Mouse (Mus musculus) embryo, embryonic 10.5 days (tissue): ENCODE measurements around the gene Slc6a6.

Experiments
- DNase-seq: peaks from one replicate; pipeline ENCODE4 v3.0.0-alpha.2; 2015; ENCODE audit warnings: low spot score

Gene Slc6a6

DNA sequence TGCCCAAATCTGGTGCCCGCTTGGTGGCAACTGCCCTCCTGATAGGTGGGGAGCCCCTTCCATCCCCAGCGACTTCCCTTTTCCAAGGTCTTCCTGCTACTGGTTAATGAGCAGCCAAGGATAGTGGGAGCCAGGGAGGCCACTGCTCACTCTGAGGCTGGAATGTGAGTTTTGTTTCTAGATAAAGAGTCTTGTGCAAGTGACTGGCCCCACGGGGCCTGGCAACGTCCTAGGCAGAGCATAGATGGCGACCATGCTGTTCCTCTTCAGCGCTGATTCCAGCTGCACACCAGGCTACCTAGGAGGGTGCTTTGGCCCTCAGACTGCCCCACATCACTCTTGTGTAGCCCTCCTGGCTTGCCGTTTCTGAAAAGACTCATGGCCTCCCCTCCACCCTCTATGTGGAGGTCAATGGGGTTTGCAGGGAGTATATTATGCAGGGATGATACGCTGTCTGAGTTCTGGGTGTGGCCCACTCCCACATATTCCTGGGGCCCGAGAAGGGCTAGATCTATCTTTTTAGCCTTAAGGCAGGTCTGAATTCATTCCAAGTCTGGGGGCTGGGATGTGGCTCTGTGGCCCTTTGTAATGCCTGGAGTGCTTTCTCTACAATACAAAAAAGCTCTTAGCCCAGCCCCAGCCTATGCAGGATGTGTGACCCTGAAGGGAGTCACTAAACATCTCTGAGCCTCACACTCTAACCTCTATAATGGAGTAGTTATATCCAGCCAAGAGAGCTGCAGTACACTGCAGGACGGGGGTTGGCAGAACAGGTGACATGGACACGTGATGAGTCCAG is 17.2 kb downstream of the Slc6a6 start:
- DNase-seq, result no peak

DNA sequence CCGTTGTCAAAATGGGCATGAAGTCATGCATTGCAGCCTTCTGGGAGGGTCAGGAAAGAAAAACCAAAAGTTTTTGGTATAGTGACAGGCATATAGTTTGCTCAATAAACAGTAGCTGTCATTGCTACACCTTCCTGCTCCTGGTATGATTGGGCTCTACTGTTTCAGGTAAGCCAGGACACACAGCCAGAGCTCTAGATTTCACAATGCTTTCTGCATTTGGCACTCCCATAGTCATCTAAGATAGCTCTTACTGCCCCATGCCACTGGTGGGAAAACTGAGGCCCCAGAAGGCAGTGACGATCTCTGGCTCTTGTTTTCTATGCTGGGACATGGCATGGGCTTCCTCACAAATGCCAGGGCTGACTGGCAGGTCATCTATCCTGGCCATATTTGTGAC is 19.6 kb downstream of the Slc6a6 start:
- no peak for DNase-seq

DNA sequence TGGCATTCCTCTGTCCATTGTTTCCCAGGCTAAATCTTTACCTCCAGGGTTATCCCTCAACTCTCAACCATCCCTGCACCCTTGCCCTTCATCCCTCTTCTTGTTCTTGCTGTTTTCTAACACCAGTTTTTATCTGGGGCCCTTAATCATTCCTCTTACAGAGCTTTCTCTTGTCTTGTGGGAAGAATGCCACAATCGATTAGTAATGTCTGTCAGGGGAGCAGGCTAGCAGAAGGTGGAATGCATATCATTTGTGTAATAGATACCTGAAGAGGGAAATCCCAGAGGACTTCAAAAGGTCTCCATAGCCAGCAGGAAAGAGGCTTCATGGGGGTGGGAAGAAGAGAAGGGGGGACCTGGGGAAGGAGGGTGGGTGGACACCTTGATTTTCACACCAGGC is 20.6 kb downstream of the Slc6a6 start:
- no peak for DNase-seq

DNA sequence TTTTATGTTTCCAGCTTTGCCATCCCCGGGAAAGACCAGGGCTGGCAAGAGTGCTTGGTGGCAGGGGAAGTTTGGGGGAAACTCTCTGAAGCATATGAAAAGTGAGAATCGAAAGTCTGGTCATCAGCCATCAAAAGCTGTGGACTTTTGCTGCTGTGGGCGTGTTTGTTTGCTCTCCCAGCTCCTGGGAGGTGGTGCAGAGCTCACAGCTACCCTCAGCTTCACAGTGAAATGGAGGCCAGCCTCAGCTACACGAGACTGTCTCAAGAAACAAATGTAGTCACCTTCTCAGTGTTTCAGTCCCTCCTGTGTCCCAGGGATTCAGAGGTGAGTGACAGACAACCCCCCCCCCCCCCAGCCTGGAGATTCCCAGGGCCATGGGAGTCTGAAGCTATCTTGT is 21.8 kb downstream of the Slc6a6 start:
- no peak for DNase-seq

DNA sequence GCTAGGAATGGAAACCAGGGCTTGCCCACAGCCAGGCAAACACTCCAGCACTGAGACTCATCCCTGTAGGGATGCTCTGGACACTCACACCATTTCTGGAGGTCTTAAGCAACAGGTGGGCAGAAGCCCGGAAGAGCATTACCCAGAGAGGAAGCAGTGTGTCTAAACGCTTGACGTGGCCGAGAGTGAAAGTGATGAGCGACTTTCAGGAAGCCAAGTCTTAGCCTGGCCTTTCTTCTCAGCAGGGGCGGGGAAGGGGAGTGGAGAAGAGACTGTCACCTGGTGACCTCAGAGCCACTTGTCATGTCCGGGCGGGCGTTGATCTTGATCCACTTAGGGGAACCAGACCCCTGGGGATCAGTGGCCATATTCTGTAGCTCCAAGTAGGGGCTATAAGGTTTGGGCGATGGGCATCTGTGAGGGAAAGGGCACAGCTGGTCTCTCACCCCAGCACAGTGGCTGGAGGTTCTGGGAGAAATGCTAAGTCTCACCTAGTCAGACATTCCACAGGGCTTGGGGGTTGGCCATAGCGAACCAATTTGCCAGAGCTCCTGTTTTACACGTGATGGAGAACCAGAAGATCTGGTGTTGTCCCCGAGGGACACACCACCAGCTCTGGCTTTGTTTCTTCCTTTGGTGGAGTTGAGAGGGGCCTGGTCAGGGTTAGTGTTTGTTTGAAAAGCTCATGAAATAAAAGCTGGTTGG is 22.4 kb downstream of the Slc6a6 start:
- DNase-seq, result no peak

DNA sequence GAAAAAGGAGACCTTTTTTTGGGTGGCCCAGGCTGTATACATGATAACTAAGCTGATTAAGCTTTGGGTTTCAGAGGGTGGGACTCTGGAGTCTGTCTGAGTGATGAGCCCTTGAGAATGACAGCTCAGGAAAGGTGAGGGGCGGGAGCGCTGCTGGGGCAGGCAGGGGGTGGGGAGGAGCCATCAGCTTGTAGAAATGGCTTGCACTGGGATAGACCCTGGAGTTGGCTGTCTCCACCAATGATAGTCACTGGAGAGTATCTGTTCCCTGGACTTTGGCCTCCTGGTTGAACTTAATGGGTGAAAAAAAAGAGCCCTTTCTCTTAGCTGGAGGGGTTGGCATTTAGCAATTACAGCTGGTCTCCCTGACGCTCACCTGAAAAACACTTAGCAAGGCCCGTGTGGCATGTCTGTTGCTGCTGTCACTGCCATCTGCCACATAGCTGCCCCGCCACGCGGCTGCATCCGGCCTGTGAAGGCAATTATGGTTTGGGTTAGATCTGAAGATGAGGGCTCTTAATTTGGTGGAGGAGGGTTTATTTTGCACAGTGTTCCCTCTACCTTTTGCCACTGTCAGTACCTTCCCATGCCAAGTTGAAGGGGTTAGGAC is 23.5 kb downstream of the Slc6a6 start:
- no peak for DNase-seq

DNA sequence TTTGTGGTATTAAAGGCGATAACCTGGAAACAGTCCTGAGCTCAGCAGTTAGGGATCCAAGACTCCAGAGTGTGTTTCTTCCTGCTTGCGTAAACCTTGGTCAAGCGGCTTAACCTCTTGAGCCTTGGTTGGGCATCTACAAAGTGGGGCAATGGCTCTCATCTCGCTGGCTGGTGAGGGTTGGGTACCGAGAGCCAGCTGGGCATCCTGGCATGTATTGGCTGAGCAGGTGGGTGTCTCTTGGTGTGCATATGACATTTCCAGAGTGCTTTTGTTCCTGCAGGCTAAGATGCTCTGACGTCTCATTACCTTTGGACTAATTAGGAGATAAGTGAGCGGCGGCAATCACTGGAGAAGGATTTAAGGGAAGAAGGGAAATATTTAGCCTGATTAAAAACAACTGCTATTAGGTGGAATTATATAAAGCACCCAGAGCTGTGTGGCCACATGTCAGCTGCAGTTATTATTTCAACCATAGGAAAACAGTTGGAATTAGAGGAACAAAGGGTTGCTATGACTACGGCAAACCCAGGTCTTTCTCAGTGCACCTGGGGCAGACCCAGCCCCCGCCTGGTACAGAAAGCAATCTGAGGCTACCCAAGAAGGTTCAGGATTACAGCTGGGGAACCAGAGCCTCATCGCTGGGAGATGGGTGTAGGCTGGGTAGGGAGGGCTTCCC is 24.2 kb downstream of the Slc6a6 start:
- DNase-seq, result no peak

DNA sequence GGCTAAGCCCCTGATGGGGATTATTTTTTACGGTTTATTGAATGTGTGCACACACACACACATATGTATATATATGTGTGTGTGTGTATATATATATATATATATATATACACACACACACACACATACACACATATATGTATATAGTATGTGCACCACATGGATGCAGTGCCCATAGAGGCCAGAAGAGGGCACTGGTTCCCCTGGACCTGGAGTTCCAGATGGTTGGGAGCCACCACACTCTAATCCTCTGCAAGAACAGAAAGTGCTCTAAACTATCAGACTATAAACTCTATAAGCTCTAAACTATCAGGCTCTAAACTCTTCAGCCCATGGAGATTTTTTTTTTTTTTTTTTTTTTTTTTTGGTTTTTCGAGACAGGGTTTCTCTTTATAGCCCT is 25.1 kb downstream of the Slc6a6 start:
- no peak for DNase-seq

DNA sequence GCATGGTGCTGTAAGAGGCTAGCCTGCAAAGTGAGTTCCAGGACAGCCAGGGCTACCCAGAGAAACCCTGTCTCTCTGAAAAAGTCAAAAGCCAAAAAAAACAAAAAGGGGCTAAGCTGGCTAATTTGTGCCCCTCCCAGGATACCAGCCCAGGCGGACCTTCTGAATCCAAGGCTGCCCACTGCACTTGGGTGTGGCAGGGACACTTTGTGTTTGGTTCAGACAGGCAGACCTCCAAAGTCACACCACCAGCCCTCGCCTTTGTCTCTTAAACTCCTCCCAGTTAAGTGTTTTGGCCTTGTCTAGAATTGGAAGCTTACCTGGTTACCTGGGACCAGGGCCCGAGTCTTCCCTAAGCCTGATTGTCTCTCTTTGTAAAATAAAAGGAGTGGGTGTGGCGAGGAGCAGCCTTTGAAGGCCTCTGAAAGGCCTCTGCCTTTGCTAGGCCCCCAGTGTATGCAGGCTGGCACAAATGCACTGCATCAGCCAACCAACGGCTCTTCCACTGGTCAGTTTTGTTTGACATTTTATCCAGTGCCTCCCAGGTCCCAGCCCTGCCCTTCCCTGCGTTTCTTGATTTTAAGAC is 26.6 kb downstream of the Slc6a6 start:
- DNase-seq, result no peak

DNA sequence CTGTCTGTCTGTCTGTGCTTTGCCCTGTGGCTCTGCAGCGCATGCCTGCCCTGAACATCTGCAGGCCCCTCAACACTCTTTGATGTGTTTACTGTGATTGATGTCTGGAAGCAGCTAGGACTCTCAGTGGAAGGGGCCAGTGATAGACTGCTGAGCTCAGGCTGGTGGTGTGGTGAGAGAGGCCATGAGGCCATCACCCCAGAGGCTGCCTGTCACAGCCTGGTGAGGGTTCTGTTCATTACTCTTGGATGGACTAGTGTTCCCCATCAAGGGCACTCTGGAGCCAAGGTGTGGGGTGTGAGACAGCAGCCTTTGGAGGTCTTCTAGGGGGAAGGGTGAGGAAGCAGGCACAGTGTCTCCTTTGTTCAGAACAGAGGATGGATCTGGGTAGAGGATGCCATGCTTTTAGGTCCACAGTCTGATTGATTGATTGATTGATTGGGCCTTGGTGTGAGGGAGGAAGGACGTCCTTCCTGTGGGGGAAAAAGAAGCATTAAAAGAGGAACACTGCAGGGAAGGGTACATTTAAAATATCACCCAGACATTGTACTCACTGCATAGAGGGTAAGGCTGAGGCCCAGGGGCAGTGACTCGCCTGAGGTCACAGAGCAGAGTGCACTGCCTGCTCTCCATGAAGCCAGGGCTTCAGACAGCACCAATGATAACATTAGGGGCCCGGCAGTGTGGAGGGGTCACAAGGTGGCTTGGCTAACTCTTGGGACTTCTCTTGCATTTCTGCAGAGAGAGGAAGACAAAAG is 28.4 kb downstream of the Slc6a6 start:
- peak; percentile 51 for DNase-seq

DNA sequence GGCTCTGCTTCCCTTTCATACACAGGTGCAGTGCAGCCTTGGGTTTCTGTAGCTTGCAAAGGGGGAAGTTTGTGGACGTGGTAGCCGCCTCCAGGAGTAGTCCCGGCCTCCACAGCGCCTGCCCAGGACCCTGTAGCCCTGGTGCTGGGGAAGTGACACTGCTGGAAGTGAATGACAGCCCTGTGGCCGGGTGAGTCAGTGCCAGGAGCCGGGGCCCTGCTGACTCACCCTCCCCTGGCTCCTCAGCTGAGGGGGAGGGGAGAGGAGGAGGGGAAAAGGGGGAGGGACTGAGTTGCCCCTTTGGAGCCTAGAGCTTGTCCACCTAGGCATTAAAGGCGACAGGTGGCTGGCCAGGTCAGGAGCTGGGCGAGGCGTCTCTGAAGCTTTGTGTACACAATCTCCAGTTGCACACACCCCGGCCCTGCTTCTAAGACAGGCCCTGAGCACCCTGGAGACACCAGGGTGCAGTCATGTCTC is 29.0 kb downstream of the Slc6a6 start:
- DNase-seq, result peak; percentile 74

DNA sequence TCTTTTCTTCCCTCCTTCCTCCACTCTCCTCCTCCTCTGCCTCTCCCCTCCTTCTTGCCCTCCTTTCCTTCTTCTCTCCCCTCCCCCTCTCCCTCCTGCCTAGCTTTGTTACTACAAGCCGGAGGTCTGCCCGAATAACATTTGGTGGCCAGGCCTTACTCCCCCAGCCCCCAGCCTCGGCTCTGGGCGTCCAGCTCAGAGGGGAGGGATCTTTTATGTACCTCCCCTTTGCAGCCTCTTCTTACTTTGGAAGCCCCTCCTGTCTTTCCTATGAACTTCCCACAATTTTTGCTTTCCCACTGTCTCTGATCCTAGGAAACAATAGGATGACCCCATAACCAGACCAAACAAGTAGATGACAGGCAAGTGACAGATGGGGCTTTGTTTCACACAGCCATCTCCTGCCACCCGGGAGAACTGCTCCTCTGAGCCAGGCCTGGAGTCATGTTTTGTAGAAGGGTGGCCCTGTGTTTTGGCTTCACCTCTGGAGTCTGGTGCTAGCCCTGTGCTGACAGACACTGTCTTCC is 29.6 kb downstream of the Slc6a6 start:
- peak; percentile 80 for DNase-seq

DNA sequence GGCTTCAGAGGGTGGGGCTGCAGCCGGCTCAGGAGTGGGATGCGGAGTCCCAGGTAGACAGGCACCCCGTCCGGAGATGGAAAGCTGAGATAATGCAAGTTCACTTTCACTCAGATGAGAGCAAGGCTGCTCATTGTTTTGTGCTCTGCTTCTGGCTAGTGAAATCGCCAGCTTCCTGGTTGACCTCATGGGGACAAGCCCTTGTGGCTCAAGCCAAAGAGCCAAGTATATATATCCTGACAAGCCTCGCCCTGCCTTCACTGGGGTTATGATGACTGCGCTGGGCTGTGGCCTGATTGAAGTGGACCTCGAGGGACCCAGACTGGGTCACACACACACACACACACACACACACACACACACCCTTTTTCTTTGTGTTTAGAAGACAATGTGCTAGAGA is 31.2 kb downstream of the Slc6a6 start:
- no peak for DNase-seq

DNA sequence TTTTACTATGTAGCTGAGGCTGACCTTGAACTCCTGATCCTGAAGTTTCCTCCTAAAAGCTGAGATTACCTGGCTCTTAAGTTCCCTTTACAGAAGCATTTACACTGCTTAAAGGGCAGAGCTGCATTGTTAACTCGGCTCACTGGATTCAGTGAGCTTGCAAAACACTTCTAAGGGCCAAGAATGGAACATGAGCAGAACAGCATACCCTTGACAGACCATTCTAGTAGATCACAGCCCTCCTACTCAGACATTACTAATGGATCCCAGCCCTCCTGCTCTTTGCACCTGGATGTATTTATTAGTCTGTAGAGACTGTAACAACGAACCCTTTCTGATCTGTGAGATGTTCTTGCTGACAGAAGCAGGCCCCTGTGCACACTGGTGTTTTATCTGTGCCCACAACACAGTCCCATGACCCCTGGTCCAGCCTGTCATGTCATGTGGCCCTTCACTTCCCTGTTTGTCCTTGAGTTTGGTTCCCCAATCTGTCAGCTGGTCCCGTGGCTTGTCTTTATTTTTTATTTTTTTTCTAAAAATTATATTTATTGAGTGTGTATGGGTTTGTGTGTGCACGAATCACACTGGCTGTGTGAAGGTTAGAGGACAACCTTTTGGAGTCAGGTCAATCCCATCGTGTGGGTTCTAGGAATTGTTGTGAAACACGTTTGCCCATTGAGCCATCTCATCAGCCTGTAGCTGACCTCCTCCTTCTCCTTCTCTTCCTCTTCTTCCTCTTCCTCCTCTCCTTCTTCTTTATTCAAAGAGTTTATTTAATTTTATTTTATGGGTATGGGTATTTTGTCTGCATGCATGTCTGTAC is 32.3 kb downstream of the Slc6a6 start:
- DNase-seq, result no peak

DNA sequence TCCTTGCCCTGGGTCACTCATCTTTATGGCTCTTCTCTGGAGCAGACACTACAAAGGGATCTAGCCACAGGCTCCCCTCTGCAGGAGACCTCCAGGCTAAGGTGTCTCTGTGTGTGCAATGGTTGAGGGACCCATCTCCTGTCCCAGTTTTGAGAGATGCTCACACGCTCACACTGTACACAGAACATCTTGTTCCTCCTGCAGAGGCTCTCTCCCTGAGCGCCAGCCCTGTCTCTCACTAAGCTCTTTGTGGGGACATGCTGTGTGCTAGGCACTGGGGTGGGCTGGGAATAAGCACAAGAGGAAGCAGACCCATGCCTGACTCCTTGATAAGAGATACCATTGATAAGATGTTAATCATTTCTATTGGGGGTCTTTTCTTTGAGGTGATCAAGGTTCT is 34.2 kb downstream of the Slc6a6 start:
- no peak for DNase-seq

DNA sequence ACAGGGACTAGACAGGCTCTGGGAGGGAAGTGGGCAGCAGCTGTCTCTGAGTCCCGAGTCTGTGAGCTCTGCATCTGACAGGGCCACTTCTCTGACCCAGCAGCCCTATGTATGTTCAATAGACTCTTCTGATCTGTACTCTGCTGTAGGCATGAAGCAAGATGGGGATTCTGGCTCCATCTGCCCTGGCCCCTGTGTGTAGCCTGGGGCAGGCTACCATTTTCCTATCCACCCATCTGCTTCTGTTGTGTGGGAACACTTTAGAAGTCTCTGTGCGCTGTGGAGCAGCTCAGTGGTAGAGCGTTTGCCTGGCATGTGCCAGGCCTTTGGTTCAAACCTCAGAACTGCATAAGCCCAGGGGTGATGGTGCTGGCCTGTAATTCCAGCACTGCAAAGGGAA is 34.8 kb downstream of the Slc6a6 start:
- no peak for DNase-seq

DNA sequence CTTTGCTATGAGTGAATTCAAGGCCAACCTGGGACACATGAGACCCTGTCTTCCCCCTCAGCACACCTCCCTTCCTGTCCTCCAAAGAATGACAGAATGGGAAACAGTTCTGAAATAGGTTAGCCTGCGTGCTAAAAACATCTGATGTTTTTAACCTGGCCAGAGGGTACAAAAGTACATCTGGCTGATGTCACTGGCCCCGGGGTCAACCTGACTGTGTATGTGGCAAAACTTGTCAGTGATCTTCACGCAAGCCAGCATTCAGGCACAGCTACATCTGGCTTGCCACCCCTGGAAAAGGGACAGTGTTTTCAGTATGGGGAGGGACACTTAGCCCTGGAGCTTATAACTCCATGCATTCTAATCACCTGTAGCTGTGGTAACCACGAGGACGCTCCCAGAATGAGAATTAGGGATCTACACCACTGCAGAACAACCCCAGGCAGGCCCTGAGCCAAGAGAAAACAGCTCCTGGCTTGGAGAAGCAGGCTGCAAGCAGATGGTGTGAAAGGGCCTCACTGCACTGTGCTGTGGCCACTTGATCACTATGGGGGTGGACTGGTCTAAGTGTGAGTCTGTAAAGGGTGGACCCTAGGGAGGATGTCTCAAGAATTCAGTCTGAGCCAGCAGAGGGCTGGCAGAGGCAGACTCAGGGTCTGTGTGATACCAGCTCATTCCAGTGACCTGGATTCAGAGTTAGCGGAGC is 35.3 kb downstream of the Slc6a6 start:
- no peak for DNase-seq

DNA sequence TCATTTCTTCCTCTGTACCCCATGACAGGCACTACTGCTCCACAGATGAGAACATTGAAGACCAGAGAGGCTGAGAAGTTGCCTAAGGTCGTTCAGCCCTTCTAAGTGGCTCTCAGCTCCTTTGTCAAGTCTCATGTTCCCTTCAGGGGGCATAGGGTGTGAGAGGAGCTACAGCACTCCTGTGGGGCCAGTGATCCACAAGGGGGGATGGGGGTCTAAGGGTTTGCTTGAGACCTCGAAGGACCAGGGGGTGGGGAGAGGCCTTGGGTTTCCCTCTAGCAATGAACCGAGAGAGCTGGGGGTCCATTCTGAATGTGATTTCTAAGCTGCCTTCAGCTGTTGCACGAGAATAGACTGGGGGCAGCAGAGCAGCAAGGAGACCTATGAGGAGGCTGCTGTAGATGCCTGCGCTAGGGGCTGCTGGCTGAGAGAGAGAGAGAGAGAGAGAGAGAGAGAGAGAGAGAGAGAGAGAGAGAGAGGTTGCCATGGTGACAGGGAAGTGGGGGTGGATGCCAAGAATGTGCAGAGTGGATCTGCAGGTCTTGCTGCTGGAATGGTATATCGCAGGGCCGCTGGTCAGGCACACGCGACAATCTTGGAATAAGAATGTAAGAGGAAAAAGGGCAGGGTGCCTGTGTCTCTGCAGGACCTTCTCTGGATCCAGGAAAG is 36.1 kb downstream of the Slc6a6 start:
- peak; percentile 82 for DNase-seq

DNA sequence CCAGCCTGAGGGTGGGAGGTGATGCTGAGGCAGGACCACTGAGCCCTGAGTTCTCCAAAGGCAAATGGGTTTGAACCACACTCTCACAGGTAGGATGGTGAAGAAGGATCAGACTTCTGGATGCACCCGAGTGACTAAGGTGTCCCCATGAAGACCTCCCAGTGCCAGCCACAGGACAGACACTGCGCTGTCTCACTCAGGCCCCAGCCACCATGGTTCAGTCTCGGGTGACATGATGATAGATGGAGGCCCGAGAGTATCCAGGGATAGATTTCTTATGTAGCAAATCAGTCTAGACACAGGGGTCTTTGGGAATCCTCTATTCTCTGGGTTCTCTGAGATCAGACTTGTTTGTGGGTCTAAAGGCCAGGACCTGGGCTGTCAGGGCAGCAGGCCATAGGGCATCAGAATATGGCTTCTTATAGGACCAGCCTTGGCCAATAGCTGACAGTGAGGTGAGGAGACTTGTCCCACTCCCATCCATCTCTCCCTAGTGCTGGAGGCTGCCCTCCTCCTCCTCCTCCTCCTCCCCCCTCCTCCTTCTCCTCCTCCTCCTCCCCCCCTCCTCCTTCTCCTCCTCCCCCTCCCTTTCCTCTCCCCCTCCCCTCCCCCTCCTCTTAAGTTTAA is 36.8 kb downstream of the Slc6a6 start:
- DNase-seq, result peak; percentile 50
